24 mouse cellular contexts compared by ENCODE assay signal in genomic region chr11:68101598-68101997, GRCm38 (mm10).
DNase-seq lines count a peak whose midpoint lies in the region; ATAC-seq and TF ChIP-seq lines count a peak whose summit lies in the region.
"Had no signal": no experiment of that assay in that cellular context is flagged by ENCODE, and none has a peak within 500 bp of the region (broad histone marks: within the 10 kb centered on the region; RNA-seq: fewer than 3 reads in every experiment).

No protein-coding gene starts in this region.

- TF ChIP-seq CTCF in gastrocnemius, adult 2 months (IDR thresholded peaks at IDR 0.05) = no peak
- no peak for TF ChIP-seq CTCF in hindbrain, postnatal 0 days (IDR thresholded peaks at IDR 0.05; ENCODE audit: low read depth)

- peak; percentile 66; the same call in 1 of the 2 replicates for ATAC-seq in hindbrain, postnatal 0 days
- ATAC-seq in hindbrain, embryonic 14.5 days (ENCODE audit: low FRiP score) = no peak
- ATAC-seq in neural tube, embryonic 14.5 days (ENCODE audit: low read depth) = peak; percentile 44; the same call in 1 of the 2 replicates
- ATAC-seq: forebrain, embryonic 13.5 days; forebrain, embryonic 16.5 days; Patski had no signal

- no peak overlapping the region for H3K4me3 ChIP-seq in gastrocnemius, adult 2 months
- H3K4me3 ChIP-seq in hindbrain, postnatal 0 days (ENCODE audit: low read length) = no peak overlapping the region
- H3K4me3 ChIP-seq in hindbrain, embryonic 14.5 days (replicated peaks; ENCODE audit: low read length) = no peak overlapping the region
- no peak overlapping the region for H3K4me3 ChIP-seq in neural tube, embryonic 14.5 days (ENCODE audit: low read depth, low read length)
- H3K4me3 ChIP-seq: forebrain, embryonic 10.5 days; forebrain, embryonic 13.5 days; heart, embryonic 12.5 days; heart, embryonic 15.5 days had no signal

- H3K27ac ChIP-seq in gastrocnemius, adult 2 months = no peak overlapping the region
- no peak overlapping the region for H3K27ac ChIP-seq in hindbrain, postnatal 0 days
- H3K27ac ChIP-seq in hindbrain, embryonic 14.5 days = no peak overlapping the region
- H3K27ac ChIP-seq in neural tube, embryonic 14.5 days (ENCODE audit: low read depth, low read length) = no peak overlapping the region
- H3K27ac ChIP-seq: forebrain, embryonic 10.5 days; forebrain, embryonic 13.5 days; heart, embryonic 15.5 days had no signal

- no peaks in the 10 kb centered on the region for H3K36me3 ChIP-seq in hindbrain, postnatal 0 days (ENCODE audit: insufficient read depth, low read length)
- no peaks in the 10 kb centered on the region for H3K36me3 ChIP-seq in hindbrain, embryonic 14.5 days (replicated peaks; ENCODE audit: control insufficient read depth, insufficient read depth)
- H3K36me3 ChIP-seq in neural tube, embryonic 14.5 days (ENCODE audit: control insufficient read depth, insufficient read depth, low read length) = no peaks in the 10 kb centered on the region
- H3K36me3 ChIP-seq: forebrain, embryonic 10.5 days; G1E; heart, embryonic 12.5 days; heart, embryonic 15.5 days had no signal

- H3K9ac ChIP-seq in hindbrain, postnatal 0 days (replicated peaks; ENCODE audit: low read length) = no peak overlapping the region
- no peak overlapping the region for H3K9ac ChIP-seq in hindbrain, embryonic 14.5 days
- H3K9ac ChIP-seq in neural tube, embryonic 14.5 days (replicated peaks; ENCODE audit: low read depth, low read length) = no peak overlapping the region
- H3K9ac ChIP-seq: forebrain, embryonic 13.5 days; heart, embryonic 12.5 days; heart, embryonic 15.5 days had no signal

- H3K9me3 ChIP-seq in hindbrain, postnatal 0 days (ENCODE audit: low read length) = no peaks in the 10 kb centered on the region
- no peaks in the 10 kb centered on the region for H3K9me3 ChIP-seq in hindbrain, embryonic 14.5 days (ENCODE audit: control insufficient read depth, low read length)
- H3K9me3 ChIP-seq in neural tube, embryonic 14.5 days (ENCODE audit: control insufficient read depth, low read length) = no peaks in the 10 kb centered on the region
- H3K9me3 ChIP-seq: forebrain, embryonic 10.5 days; forebrain, embryonic 13.5 days; G1E; heart, embryonic 12.5 days; heart, embryonic 15.5 days had no signal

- intact Hi-C loops in gastrocnemius, adult 2 months (cut with DNase I) = no loop called here

- DNase-seq in gastrocnemius, adult 2 months = peak; percentile 49
- no peak for DNase-seq in gastrocnemius, postnatal 10 days
- DNase-seq in hindbrain, postnatal 0 days (ENCODE audit: low spot score) = peak; percentile 57
- no peak for DNase-seq in hindbrain, embryonic 14.5 days (ENCODE audit: low spot score)
- peak; percentile 39 for DNase-seq in skeletal muscle tissue, adult 2 months (ENCODE audit: low read depth, low spot score)
- DNase-seq in layer of hippocampus, adult 11-12 months (ENCODE audit: low spot score) = no peak
- DNase-seq: adrenal gland, postnatal 10 days; adrenal gland, postnatal 36 days; B cell, adult 2 months; cerebellum, adult 18-20 months; cerebellum, adult 9-10 months; cerebellum, postnatal 14 days; heart, adult 18-20 months; heart, postnatal 14 days; heart, postnatal 4 days had no signal

- no peaks in the 10 kb centered on the region for H3K27me3 ChIP-seq in hindbrain, postnatal 0 days (ENCODE audit: insufficient read depth, low read length)
- H3K27me3 ChIP-seq in hindbrain, embryonic 14.5 days (ENCODE audit: control insufficient read depth, insufficient read depth, low read length) = no peaks in the 10 kb centered on the region; the same call in 1 of the 2 replicates
- no peaks in the 10 kb centered on the region for H3K27me3 ChIP-seq in neural tube, embryonic 14.5 days (ENCODE audit: control insufficient read depth, insufficient read depth, low read length)
- H3K27me3 ChIP-seq: CH12.LX; forebrain, embryonic 13.5 days; heart, embryonic 12.5 days; heart, embryonic 15.5 days; Patski had no signal

- 82% methylated on average over 1 of the region's 1 CpGs for WGBS in hindbrain, postnatal 0 days
- 83% methylated on average over 1 of the region's 1 CpGs for WGBS in hindbrain, embryonic 14.5 days
- 69% methylated on average over 1 of the region's 1 CpGs for WGBS in neural tube, embryonic 14.5 days

- no peaks in the 10 kb centered on the region for H3K4me1 ChIP-seq in hindbrain, postnatal 0 days (ENCODE audit: insufficient read depth, low read length)
- no peaks in the 10 kb centered on the region for H3K4me1 ChIP-seq in hindbrain, embryonic 14.5 days (replicated peaks; ENCODE audit: control insufficient read depth, insufficient read depth, low read length)
- H3K4me1 ChIP-seq in neural tube, embryonic 14.5 days (ENCODE audit: control insufficient read depth, insufficient read depth, low read length) = no peaks in the 10 kb centered on the region
- H3K4me1 ChIP-seq: forebrain, embryonic 13.5 days; heart, embryonic 12.5 days; heart, embryonic 15.5 days had no signal

- no peak overlapping the region for H3K4me2 ChIP-seq in hindbrain, postnatal 0 days (ENCODE audit: low read depth, low read length)
- no peak overlapping the region for H3K4me2 ChIP-seq in hindbrain, embryonic 14.5 days (replicated peaks)
- no peak overlapping the region for H3K4me2 ChIP-seq in neural tube, embryonic 14.5 days (ENCODE audit: low read depth, low read length)
- H3K4me2 ChIP-seq: forebrain, embryonic 13.5 days; heart, embryonic 12.5 days; heart, embryonic 15.5 days had no signal

Comparison
In these comparisons a context has a peak if more than half of its experiments do, and no peak if none do; other contexts are left out.
1. DNase-seq: peak in gastrocnemius, adult 2 months (single experiment), hindbrain, postnatal 0 days (single experiment) and skeletal muscle tissue, adult 2 months (single experiment); none in gastrocnemius, postnatal 10 days (single experiment), hindbrain, embryonic 14.5 days (single experiment) and layer of hippocampus, adult 11-12 months (single experiment).